Mouse (Mus musculus): Measurements from ENCODE around the gene Tmem121b.

- TF ChIP-seq POLR2A (IDR thresholded peaks at IDR 0.05; ENCODE audit: insufficient read depth, low read depth, low read length), result no peak
- TF ChIP-seq CTCF (IDR thresholded peaks at IDR 0.05), result peak; percentile 33
- no peak for TF ChIP-seq EP300 (IDR thresholded peaks at IDR 0.05; ENCODE audit: insufficient read depth, low read depth, low read length)
Measured at GRCm38 (mm10) chr6:120542061-120542460, 48.5 kb upstream of the Tmem121b start.
